Mouse (Mus musculus) spleen, postnatal 14 days (tissue): ENCODE data around the gene Ccdc61.
"Not testable (repeated sequence)": the region's sequence is repeated elsewhere in the genome, so short reads cannot be mapped to it uniquely, and the experiment has no call there.

Experiments
- DNase-seq, 2 experiments: peaks; one replicate each; pipeline ENCODE4 v3.0.0; 2021 to 2022; ENCODE audit warnings: low spot score in 2 of 2

The Ccdc61 gene

DNA sequence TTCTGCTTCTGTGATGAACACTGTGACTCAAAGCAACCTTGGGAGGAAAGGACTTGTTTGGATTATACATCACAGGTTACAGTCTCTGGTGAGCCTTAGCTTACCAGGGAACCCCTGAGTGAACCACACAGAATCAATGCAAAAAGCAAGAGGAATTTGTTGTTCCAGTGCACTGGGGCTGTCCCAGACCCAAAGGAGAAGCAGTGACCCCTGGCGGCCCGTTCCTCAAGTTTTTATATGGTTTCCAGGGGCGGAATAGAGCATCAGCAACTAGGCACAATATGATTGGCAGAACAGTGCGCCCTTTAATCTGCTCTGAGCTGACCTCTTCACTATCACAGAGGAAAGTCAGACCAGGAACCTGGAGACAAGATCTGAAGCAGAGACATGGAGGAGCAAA is 6.0 kb upstream of the Ccdc61 start:
- DNase-seq, result no peak

DNA sequence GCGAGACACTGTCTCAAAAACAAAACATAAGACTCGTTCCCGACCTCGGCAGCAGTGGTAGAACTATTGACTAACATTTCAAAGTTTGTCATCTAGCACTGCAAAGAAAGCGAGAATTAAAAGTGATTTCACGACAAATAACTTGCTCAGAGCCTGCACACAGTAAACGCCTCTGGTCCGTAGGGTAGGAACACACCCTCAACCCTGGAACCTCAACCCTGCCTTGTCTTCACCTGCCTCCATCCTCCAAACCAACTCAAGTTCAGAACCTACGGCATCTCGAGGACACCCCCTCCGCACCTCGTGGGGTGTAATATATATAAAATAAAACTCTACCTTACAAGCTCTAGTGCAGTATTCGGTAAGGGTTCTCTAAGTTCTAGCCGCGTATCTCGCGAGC is 418 bp downstream of the Ccdc61 start:
- no peak for DNase-seq

DNA sequence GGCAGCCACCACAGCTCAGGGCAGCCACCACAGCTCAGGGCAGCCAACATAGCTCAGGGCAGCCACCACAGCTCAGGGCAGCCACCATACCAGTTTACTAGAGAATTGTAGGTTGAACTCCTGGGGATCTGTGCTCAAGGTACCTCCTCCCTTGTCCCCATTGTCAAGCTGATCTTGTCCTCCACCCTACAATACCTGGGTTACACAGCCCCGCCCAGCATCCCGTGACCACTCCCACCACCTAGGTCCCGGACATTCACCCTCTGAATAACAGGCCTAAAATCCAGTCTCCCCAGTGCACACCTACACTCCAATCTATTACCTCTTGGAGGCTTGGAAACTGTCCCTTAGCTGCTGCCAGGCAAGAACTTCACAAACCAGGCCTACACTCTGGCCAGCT is 5.2 kb downstream of the Ccdc61 start:
- no peak for DNase-seq

DNA sequence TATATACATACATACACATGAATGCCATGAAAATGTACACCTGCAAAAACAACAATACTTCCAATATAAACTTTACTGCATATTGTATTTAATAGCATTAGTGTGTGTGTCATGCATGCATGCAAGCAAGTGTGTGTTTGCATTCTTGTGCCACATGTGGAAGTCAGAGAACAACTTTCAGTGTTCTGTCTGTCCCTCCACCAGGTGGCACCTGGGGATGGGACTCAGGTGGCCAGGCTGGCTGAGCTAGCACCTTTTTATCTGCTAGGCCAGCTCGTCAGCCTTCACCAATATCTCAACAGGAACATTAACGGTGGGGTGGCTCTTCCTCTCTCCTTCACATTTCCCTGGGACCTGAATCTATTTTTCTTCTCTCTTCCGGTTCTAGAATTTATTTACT is 7.7 kb downstream of the Ccdc61 start:
- no peak for DNase-seq

DNA sequence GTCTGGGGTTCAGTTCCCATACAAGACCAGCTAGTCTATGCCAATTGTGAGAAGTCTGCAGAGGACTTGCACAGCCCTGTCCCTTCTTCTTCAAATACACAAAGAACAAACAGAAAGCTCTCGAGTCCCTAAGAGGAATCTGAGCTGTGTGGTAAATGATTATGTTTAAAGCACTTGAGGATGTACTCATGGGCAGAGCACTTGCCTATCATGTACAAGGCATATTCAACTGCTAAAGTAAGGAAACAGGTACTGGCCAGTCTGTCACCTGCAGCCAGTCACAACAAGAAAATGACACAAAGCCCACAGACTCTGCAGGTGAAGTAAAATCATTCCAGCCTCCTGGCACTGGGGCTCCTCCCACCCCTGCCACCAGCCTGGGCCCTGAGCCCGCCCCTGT is 9.7 kb downstream of the Ccdc61 start:
- no peak for DNase-seq

DNA sequence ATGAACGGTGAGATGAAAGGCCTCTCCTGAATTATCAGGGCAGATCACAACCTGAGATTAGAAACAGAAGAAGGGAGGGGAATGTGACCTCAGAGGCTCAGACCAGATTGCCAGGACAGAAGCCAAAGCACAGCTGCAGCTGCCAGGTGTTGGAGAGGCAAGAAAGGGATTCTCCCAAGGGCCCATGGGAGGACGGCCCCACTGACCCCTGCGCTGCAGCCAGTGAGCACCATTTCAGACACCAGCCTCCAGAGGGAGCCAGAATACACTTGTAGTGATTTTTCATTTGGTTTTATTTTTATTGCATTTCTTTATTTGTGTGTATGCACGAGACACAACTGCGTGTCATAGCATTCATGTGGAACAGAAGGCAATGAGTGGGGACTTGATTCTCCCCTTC is 13.7 kb downstream of the Ccdc61 start:
- no peak for DNase-seq

DNA sequence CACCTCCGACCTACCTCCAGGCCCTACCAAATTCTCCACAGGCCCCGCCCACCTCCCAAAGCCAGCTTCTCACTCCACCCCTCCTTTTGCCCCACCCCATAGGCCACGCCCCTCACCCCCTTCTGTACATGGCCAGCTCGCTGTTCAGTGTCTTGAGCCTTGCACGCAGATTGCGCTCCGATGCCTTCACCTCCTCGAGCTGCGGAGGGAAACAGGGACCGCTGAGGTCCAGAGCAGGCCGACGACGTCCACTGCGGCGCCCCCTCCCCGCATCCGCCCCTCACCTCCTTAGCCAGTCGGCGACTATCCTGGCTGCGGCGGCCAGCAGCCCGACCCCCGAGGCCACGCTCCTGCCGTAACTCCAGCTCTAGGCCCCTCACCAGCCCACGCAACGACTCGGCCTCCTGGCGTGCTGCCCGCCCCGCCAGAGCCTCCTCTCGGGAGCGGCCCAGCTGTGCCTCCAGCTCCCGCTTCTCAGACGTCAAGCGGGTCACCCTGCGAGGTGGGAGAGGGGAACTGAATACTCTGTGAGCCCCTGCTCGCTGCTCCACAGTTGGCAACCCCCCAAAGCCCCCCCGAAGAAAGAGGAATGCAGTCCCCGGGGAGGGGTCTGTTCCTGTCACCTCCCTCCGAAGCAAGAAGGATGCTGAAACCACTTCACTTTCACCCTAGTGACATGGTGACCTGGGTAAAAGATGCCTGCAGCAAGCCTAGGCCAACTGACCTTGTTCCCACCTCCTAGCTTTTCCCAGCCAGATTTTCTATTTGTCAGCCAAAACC is 16.4 kb downstream of the Ccdc61 start:
- DNase-seq, result peak in 1 of 2 experiments; percentile 25

DNA sequence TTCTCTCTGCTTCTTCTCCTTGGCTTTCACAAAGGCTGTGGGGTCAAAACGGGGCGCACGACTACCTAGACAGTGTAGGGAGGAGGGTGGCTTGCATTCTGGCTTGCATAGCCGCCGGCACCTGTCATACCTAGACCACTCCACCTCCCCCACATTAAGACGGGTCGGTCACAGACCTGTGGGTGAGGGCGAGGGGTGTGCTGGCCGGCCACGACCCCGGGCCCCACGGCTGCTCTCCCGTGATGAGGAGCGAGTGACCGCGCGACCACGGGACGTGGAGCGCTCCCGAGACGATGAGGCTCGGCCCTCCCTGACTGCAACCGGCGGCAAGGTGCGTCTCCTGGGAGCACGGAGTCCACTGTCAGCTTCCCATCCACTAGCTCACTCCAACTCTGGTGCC is 17.2 kb downstream of the Ccdc61 start:
- DNase-seq, result no peak

DNA sequence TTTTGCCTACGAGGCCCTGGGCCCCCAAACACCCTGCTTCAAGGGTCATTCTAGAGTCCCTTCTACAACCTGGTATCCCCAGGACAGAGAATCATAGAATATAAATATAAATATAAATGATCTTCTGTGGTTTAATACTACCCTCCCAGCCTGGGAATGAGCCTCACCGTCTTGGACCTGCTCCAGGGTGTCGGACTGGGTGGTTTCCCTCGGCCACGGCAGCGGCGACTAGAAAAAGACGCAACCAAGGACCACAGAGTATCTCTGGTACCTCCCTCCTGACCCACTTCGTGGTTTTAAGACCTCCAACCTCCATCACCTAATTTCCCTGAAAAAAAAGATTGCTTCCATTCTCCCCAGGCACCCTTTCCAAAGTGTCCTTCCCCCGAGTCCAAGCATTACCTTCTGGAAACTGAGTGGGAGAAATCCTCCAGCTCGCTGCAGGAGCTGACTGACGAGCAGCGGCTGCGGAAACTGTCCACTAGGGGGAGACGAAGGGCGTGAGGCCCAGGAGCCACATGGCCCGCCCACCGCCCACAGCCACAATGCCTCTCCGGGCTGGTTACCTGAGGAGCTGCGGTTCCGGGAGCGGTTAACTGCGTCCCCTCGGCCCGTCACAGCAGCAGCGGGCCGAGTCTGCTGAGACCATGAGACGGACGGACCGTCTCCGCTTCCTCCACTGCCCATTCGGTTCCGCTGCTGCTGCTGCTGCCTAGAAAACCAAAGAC is 18.2 kb downstream of the Ccdc61 start:
- peak; percentile 59 to 75 for DNase-seq

DNA sequence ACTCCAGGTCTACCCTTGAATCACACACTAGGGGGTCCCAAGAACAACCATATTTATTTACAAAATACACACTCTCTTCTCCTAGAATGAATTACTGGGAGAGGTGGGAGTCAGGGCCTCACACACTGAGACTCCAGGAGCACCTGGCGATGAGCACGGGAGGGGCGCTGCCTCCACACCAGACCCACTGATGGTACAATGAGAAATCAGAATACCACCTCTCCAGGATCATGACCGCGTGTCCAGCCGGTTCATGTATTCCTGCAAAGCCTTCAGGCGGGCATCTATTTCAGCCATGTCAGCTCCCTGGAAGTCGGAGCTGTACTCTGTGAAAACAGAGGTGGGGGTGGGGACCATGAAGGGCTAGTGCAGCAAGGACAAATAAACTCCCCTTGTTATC is 19.4 kb downstream of the Ccdc61 start:
- no peak for DNase-seq

DNA sequence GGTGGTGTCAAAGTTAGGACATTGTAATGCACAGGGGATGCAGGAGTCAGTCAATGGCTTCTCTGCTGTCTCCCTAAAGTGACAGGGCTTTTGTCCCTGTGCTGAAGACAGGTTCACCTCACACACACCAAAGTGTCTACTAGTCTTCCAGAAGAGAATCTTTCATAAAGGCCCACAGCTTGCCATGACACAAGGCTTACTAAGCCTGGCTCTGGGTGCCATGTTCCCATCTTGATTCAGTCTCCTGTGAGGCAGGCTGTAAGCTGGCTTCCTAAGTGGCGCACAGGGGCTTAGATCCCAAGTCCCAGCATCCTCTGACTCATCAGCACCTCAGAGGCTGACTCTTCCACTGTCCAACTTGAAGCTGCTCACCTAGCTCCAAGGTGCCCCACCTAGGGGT is 23.3 kb downstream of the Ccdc61 start:
- DNase-seq, result no peak

DNA sequence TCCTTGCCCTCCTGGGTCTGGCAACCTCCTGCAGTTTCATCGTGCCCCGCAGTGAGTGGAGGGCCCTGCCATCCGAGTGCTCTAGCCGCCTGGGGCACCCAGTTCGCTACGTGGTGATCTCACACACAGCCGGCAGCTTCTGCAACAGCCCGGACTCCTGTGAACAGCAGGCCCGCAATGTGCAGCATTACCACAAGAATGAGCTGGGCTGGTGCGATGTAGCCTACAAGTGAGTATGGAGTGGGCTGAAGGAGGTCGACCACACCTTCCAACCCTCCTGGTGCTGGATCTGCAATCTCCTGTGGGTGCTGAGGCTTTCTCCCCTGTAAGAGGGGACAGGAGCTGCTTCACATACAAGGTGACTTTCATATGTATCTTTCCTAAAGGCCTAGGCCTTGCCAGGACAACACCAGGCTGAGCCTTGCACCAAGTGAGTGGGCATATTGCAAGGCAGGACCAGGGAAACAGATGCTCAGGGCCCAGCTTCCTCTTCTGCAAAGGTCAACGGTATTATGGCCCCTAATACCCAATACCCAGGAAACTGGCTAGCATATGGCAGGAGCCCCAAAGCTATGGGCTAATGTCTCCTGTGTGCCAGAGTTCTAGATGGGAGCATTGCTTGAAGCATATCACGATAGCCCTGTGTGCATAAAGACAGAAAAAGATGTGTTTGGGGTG is 25.3 kb downstream of the Ccdc61 start:
- DNase-seq, result no peak

DNA sequence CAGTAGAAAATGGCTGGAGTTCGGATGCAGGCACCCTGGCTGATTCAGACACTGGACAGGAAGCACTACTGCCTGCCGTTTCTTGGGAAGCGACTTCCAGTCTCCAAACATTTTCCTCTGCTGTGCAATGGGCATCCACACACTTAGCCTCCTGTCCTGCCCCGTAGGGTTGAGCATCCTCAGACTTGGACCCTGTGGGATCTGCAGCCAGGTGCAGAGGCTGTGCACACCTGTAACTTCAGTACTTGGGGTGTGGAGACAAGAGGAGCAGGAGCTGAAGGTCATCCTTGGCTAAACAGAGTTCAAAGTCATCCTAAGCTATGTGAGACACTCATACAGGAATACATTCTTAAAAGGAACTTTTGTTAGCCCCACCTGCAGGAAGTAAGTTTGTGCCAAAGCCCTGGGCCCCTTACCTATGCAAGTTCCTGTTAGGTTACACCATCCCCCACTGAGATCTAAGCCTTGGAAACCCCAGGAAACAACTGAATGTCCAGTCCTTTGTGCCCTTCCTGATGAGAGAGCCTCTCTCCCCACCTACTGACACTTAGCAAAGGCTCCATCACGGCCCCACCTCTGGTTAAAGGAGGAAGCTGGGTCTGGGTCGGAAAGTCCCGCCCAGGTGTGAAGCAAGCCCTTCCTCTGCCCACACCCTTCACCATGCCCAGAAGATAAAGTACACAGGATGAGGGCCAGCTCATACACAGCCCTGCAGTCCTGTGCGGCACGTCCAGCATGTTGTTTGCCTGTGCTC is 26.0 kb downstream of the Ccdc61 start:
- no peak for DNase-seq

DNA sequence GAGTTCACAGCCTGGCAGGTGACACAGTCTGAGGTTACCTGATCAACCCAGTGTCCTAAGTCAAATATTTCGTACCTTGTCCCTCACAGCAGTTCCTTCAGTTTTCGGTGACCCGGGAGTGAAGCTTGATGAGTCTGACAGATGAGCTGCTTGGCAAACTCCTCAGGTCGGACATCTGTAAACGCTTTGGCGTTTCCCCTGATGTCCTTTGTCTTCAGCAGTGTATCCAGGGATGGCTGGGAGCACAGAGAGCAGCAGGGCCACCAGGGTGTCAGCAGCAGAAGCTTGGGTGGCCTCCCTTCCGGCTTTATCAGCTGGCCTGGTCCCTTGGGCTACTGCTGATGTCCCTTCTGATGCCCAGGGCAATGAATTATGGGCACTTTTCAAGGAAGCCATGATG is 31.5 kb downstream of the Ccdc61 start:
- DNase-seq, result no peak

DNA sequence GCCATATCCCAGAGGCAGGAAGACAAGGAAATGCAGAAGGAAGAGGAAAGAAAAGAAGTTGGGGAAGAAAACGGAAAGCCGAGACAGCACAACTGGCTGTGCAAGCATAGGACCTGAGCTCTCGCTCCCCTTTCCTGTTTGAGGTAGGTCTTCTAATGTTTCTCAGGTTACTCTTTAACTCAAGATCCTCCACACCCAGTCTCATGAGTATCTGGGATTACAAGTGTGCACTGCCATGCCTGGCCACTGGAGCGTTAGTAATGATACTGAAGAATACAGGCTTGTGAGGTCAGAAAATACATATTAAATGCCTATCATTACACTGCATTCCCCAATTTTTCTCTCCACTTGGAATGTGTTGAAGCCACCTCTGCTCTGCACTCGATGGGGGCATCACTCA is 34.8 kb downstream of the Ccdc61 start:
- no peak for DNase-seq

DNA sequence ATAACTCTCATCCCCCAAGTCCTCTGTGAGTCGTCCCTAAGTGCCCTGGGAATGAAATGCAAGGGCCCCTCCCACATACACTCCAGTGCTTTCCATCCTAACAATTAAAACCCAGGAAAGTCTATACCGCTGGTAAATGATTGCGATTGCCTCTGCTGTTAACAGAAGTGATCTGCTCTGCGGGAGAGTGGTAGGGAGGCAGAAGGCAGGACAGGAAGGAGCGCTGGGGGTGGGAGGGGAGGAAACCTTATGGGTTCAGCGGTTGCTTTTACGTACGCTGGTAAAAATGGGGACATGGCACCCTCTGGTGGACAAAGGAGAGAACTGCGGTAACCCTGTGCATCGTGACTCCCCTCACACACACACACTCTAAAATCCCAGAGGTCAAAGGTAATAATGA is 37.0 kb downstream of the Ccdc61 start:
- DNase-seq, result peak in 1 of 2 experiments; percentile 37

DNA sequence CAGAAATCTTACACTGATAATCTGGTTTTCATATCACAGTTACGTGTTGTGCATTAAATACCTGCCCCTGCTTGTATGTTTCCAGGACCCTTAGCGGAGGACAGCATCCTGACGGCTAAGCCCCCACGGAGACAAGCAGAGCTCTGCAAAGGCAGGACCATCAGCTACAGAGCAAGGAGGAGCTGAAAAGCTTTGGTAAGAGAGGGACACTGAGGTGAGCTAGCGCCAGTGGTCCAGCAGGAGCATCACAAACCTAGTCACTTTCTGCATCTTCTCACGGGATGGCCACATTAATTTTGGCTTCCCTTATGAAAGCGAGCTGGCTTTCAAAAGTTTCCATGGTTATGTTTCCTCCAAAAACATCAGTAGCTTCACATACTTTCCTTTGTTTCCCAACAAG is 37.4 kb downstream of the Ccdc61 start:
- DNase-seq, result no peak

DNA sequence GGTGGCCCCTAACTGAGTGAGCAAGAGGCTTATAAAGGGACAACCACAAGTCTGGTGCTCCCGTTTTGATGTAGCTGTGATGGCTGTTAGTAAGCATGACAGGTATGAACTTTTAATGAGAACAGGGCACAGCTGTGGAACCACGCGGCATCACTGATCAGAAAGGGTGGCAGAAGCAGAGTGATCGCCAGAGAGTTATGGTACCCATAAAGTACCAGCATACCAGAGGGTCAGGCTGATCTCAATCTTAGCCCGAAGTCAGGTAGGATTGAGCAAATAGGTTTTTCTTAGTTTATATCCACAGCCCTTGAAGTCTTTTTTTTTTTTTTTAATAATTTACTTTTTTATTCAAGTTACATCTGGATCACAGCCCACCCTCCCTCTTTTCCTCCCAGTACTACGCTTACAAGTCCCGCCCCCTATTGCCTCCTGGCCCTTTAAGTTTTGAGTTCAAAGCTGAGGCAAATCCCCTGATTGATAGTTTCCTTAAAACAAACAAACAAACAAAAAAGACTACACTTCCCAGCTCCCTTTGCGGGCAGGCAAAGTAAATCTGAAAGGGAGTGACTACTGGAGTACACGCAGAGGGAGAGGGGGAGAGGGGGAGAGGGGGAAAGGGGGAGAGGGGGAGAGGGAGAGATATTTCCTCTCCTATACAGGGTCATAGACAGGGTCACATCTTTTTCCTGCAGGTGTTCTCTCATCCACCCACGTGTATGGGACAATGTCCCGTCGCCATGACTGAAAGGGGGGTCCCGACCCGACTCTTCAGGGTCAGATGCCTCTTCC is 38.0 kb downstream of the Ccdc61 start:
- no peak for DNase-seq

DNA sequence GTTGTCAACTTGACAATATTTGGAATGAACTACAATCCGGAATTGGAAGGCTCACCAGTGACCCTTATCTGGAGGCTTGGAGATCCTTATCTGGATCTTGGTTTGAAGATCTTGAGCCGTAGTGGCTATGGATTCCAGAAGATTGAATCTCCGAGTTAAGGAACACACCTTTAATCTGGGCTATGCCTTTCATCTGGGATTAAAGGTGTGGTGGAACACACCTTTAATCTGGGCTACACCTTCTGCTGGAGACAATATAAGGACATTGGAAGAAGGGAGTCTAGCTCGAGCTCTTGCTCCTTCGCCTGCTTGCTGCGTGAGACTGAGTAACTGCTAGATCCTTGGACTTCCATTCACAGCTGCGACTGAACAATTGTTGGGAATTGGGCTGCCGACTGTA is 39.2 kb downstream of the Ccdc61 start, which contains the start of gene Pglyrp1:
TSS of gene Pglyrp1 (plus strand) at position 301 of the 400 bp plus-strand sequence.
- DNase-seq, result not testable (repeated sequence)

DNA sequence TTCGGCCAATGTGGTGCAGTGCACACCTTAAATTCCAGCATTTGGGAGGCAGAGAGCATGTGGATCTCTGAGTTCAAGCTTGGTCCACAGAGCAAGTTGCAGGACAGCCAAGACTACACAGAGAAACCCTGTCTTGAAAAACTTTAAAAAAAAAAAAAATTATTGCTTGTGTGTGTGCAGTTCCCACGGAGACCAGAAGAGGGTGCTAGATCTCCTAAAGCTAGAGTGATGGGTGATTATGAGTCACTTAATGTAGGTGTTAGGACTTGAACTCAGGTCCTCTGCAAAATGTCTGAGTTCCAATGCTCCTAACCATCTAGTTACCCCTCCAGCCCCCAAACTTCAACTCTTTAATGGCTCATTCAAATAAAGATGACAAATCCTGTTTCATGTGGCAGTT is 41.7 kb downstream of the Ccdc61 start:
- DNase-seq, result no peak

DNA sequence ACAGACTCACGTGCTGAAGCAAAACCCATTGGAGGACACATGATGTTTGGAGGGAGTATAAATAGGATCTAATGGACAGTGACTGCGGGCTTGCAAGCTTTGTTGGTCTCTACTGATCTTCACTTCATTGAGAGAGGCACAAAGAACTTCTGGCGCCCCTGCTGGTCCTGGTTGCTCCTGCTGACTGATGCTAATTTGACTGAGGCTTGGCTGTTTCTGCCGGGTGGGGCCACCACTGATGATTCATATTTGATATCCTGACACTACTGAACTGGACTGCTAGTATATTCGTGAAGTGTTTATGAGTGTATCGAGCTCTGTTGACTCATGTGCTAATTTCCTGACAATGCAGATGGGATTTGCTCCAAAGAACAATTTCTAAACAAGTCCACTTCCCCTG is 47.4 kb downstream of the Ccdc61 start:
- no peak for DNase-seq
